Mouse (Mus musculus) midbrain, postnatal 0 days (tissue): ENCODE measurements around the gene Slc6a13. TPM values are rescaled to one million over a fixed set of nuclear protein-coding genes. Genes with fewer than 3 reads are reported as not detected.

Experiments used
- ATAC-seq: fragments of 200-750 bp; cut with Nextera tagmentation; 2 replicates; pipeline ENCODE4 v1.8.0; 2017; ENCODE audit warnings: moderate number of reproducible peaks, mild to moderate bottlenecking, moderate TSS enrichment, moderate library complexity; ENCODE audit not compliant: low FRiP score
- DNase-seq: peaks from one replicate; pipeline ENCODE4 v3.0.0-alpha.2; 2015; ENCODE audit warnings: low spot score
- H3K27ac ChIP-seq: fragments of 300-500 bp; sonication (generic); 2 replicates; pipeline ENCODE4 v1.5.1; 2014; ENCODE audit warnings: low read depth, mild to moderate bottlenecking, low read length, mixed read lengths
- H3K27me3 ChIP-seq: fragments of 300-500 bp; sonication (generic); 2 replicates; pipeline ENCODE4 v1.6.1; 2014; ENCODE audit warnings: low read length, control low read depth, mixed read lengths; ENCODE audit not compliant: insufficient read depth
- H3K36me3 ChIP-seq: fragments of 300-500 bp; sonication (generic); 2 replicates; pipeline ENCODE4 v1.6.1; 2014; ENCODE audit warnings: low read length, control low read depth, mixed read lengths; ENCODE audit not compliant: insufficient read depth
- H3K4me1 ChIP-seq: fragments of 300-500 bp; sonication (generic); 2 replicates; pipeline ENCODE4 v1.6.1; 2014; ENCODE audit warnings: mild to moderate bottlenecking, control low read depth, antibody characterized with exemption, low read length, mixed read lengths; ENCODE audit not compliant: insufficient read depth
- H3K4me2 ChIP-seq: fragments of 300-500 bp; sonication (generic); 2 replicates; pipeline ENCODE4 v1.6.1; 2014; ENCODE audit warnings: low read depth, mild to moderate bottlenecking, low read length, mixed read lengths; ENCODE audit not compliant: poor library complexity, severe bottlenecking
- H3K4me3 ChIP-seq: fragments of 300-500 bp; sonication (generic); 2 replicates; pipeline ENCODE4 v1.5.1; 2014; ENCODE audit warnings: low read depth, mild to moderate bottlenecking, low read length, moderate library complexity
- H3K9ac ChIP-seq: fragments of 300-500 bp; sonication (generic); replicated peaks from 2 replicates; pipeline ENCODE4 v1.6.1; 2014; ENCODE audit warnings: mild to moderate bottlenecking, low read length, moderate library complexity, mixed read lengths; ENCODE audit not compliant: poor library complexity, severe bottlenecking
- H3K9me3 ChIP-seq: fragments of 300-500 bp; sonication (generic); 2 replicates; pipeline ENCODE4 v1.6.1; 2016; ENCODE audit warnings: low read length, control low read depth
- CTCF ChIP-seq: IDR thresholded peaks from 2 replicates; pipeline ENCODE4 v1.5.1; 2016; ENCODE audit warnings: antibody characterized with exemption, mild to moderate bottlenecking
- WGBS: fragments of 180-500 bp; shearing (Covaris S2); extraction: QIAGEN DNeasy Blood & Tissue Kit; methylation state at CpG from one replicate; pipeline ENCODE4 v1.1.7; 2014; 5-methylcytosine and 5-hydroxymethylcytosine counted together
- polyA plus RNA-seq: library from polyadenylated mRNA; unstranded; fragments of >200 nt; fragmentation: Nextera tagmentation; extraction: Ambion mirVana; gene quantifications from 2 replicates; pipeline ENCODE4 v1.2.1, GENCODE M21; 2015
- total RNA-seq: library from RNA; depleted of rRNA; stranded (reverse); fragments of >200 nt; gene quantifications from 2 replicates; pipeline ENCODE4 v1.2.3, GENCODE M21; 2014

Slc6a13 gene
- total and polyA plus RNA-seq, 2 experiments from 2014 or later: 59.4 to 61.7 TPM

- 94% methylated on average over 11 of the region's 11 CpGs for WGBS
Observed at GRCm38 (mm10) chr6:121262496-121262895, 37.5 kb upstream of the Slc6a13 start.

GRCm38 (mm10) chr6:121270156-121270555 lies 29.9 kb upstream of the Slc6a13 start:
- no peaks in the 10 kb centered on the region for H3K27me3 ChIP-seq
- TF ChIP-seq CTCF: no peak
- DNase-seq (no peak), ATAC-seq (no peak)
- H3K9me3 ChIP-seq: no peaks in the 10 kb centered on the region
- H3K27ac ChIP-seq: no peak overlapping the region
- no peak overlapping the region for H3K4me3 ChIP-seq
- no peak overlapping the region for H3K9ac ChIP-seq
- H3K4me2 ChIP-seq: no peak overlapping the region
- no peaks in the 10 kb centered on the region for H3K36me3 ChIP-seq
- 82% methylated on average over 6 of the region's 6 CpGs for WGBS
- H3K4me1 ChIP-seq: no peaks in the 10 kb centered on the region

More at GRCm38 (mm10) chr6:121262496-121262895, 37.5 kb upstream of the Slc6a13 start:
- DNase-seq (no peak), ATAC-seq (no peak)
- H3K4me2 ChIP-seq: no peak overlapping the region
- TF ChIP-seq CTCF: no peak
- no peaks in the 10 kb centered on the region for H3K27me3 ChIP-seq
- H3K4me1 ChIP-seq: no peaks in the 10 kb centered on the region
- no peaks in the 10 kb centered on the region for H3K36me3 ChIP-seq
- no peak overlapping the region for H3K9ac ChIP-seq
- H3K9me3 ChIP-seq: 0 out of 2 replicates have a peak, but pooled peaks cover 2% of the 10 kb centered on the region
- H3K27ac ChIP-seq: no peak overlapping the region
- H3K4me3 ChIP-seq: no peak overlapping the region

GRCm38 (mm10) chr6:121271707-121272074 lies 28.3 kb upstream of the Slc6a13 start:
- Histone ChIP-seq H3K36me3 (no peaks in the 10 kb centered on the region), H3K27ac (no peak overlapping the region), H3K9me3 (no peaks in the 10 kb centered on the region), H3K27me3 (no peaks in the 10 kb centered on the region), H3K9ac (no peak overlapping the region), H3K4me3 (peak overlapping the region; percentile 33; the same call in 1 of the 2 replicates), H3K4me2 (peak overlapping the region; percentile 43; the same call in 1 of the 2 replicates), H3K4me1 (no peaks in the 10 kb centered on the region)
- peak; percentile 31; the same call in 1 of the 2 replicates for ATAC-seq
- no peak for DNase-seq
- TF ChIP-seq CTCF: no peak
- WGBS: 14% methylated on average over 4 of the region's 4 CpGs

- peak; percentile 97 for TF ChIP-seq CTCF
- Histone ChIP-seq H3K9me3 (no peaks in the 10 kb centered on the region), H3K4me2 (peak overlapping the region; percentile 43), H3K9ac (no peak overlapping the region; the same call in 1 of the 2 replicates), H3K27me3 (no peaks in the 10 kb centered on the region), H3K27ac (peak overlapping the region; percentile 48), H3K4me1 (no peaks in the 10 kb centered on the region), H3K36me3 (no peaks in the 10 kb centered on the region), H3K4me3 (peak overlapping the region; percentile 33)
- peak; percentile 90 for ATAC-seq
- 14% methylated on average over 17 of the region's 17 CpGs for WGBS
- peak; percentile 92 for DNase-seq
Observed at GRCm38 (mm10) chr6:121272075-121272800, 27.8 kb upstream of the Slc6a13 start.

GRCm38 (mm10) chr6:121274356-121274755 lies 25.7 kb upstream of the Slc6a13 start:
- Histone ChIP-seq H3K4me2 (no peak overlapping the region), H3K4me1 (no peaks in the 10 kb centered on the region), H3K27me3 (no peaks in the 10 kb centered on the region), H3K9ac (no peak overlapping the region), H3K36me3 (no peaks in the 10 kb centered on the region), H3K27ac (no peak overlapping the region), H3K9me3 (no peaks in the 10 kb centered on the region), H3K4me3 (no peak overlapping the region)
- 88% methylated on average over 3 of the region's 3 CpGs for WGBS
- DNase-seq (peak; percentile 69), ATAC-seq (no peak)
- TF ChIP-seq CTCF: peak; percentile 47

- ATAC-seq: no peak
- H3K4me3 ChIP-seq: no peak overlapping the region
- no peaks in the 10 kb centered on the region for H3K27me3 ChIP-seq
- no peaks in the 10 kb centered on the region for H3K4me1 ChIP-seq
- 90% methylated on average over 5 of the region's 5 CpGs for WGBS
- no peak for TF ChIP-seq CTCF
- no peaks in the 10 kb centered on the region for H3K36me3 ChIP-seq
- no peak overlapping the region for H3K4me2 ChIP-seq
- H3K27ac ChIP-seq: no peak overlapping the region
- H3K9me3 ChIP-seq: no peaks in the 10 kb centered on the region
- H3K9ac ChIP-seq: no peak overlapping the region
- DNase-seq: no peak
Observed at GRCm38 (mm10) chr6:121284132-121284531, 15.9 kb upstream of the Slc6a13 start.
